Comparison of ENCODE assay signal across 8 mouse cellular contexts in genomic region chr4:57568268-57569068, GRCm38 (mm10). TPM values are rescaled to one million over a fixed set of nuclear protein-coding genes. Genes with fewer than 3 reads are reported as not detected.
DNase-seq lines count a peak whose midpoint lies in the region; ATAC-seq lines count a peak whose summit lies in the region.

No protein-coding gene starts in this region.

- peak overlapping the region; percentile 88 for H3K4me2 ChIP-seq in forebrain, embryonic 16.5 days (ENCODE audit: low read length)
- peak overlapping the region; percentile 61 for H3K4me2 ChIP-seq in liver, embryonic 12.5 days

- H3K9ac ChIP-seq in forebrain, embryonic 16.5 days (replicated peaks; ENCODE audit: low read depth, low read length) = peak overlapping the region; percentile 76
- H3K9ac ChIP-seq in liver, embryonic 12.5 days = no peak overlapping the region

- peaks cover 12% of the 10 kb centered on the region for H3K4me1 ChIP-seq in forebrain, embryonic 16.5 days (replicated peaks; ENCODE audit: control insufficient read depth, insufficient read depth, low read length)
- no peaks in the 10 kb centered on the region for H3K4me1 ChIP-seq in liver, embryonic 12.5 days

- peak; percentile 58 for DNase-seq in adrenal gland, adult 2 months
- DNase-seq in adrenal gland, postnatal 25 days = no peak
- DNase-seq in 3134 (ENCODE audit: extremely low read depth, insufficient read length, low spot score) = peak; percentile 75
- no peak for DNase-seq in frontal cortex, postnatal 36 days (ENCODE audit: low spot score in 2 of 2)
- DNase-seq in thymus, postnatal 10 days (ENCODE audit: low spot score in 2 of 2) = no peak
- DNase-seq in thymus, postnatal 14 days = no peak

- 47% methylated on average over 19 of the region's 19 CpGs for WGBS in forebrain, embryonic 16.5 days
- 52% methylated on average over 19 of the region's 19 CpGs for WGBS in liver, embryonic 12.5 days (ENCODE audit: insufficient replicate concordance)

- peak overlapping the region; percentile 13; the same call in 1 of the 2 replicates for H3K27ac ChIP-seq in forebrain, embryonic 16.5 days (ENCODE audit: low read length)
- H3K27ac ChIP-seq in liver, embryonic 12.5 days = no peak overlapping the region

- H3K27me3 ChIP-seq in forebrain, embryonic 16.5 days (replicated peaks; ENCODE audit: control insufficient read depth, insufficient read depth, low read length) = peaks cover 4% of the 10 kb centered on the region; the same call in 1 of the 2 replicates
- H3K27me3 ChIP-seq in liver, embryonic 12.5 days (replicated peaks) = peaks cover 30% of the 10 kb centered on the region

- no peaks in the 10 kb centered on the region for H3K9me3 ChIP-seq in forebrain, embryonic 16.5 days (ENCODE audit: control insufficient read depth, low read length)
- no peaks in the 10 kb centered on the region for H3K9me3 ChIP-seq in liver, embryonic 12.5 days (replicated peaks)

- H3K4me3 ChIP-seq in forebrain, embryonic 16.5 days (replicated peaks; ENCODE audit: low read length) = peak overlapping the region; percentile 66
- H3K4me3 ChIP-seq in liver, embryonic 12.5 days = peak overlapping the region; percentile 44

- ATAC-seq in forebrain, embryonic 16.5 days = no peak; the same call in none of the 2 replicates
- ATAC-seq in liver, embryonic 12.5 days = no peak

- H3K36me3 ChIP-seq in forebrain, embryonic 16.5 days (ENCODE audit: control insufficient read depth, insufficient read depth) = no peaks in the 10 kb centered on the region
- H3K36me3 ChIP-seq in liver, embryonic 12.5 days = no peaks in the 10 kb centered on the region

RNA-seq across cellular contexts. Expression of gene Pakap, which starts 0.5 kb away (rescaled TPM):
- total RNA-seq in adrenal gland, adult 2 months (2021) = 10 to 100 TPM; 34.9 to 68.3 TPM
- polyA plus RNA-seq in adrenal gland, adult 2 months (2012; rRNA removed) = 6.0 and 8.9 TPM in 2 replicates
- total RNA-seq in adrenal gland, postnatal 25 days (2021) = 67.2 and 126 TPM in 2 replicates
- polyA plus RNA-seq in forebrain, embryonic 16.5 days (2015; fragmentation: Nextera tagmentation; extraction: Ambion mirVana) = 6.4 and 7.6 TPM in 2 replicates
- 1.9 and 2.1 TPM in 2 replicates for polyA plus RNA-seq in liver, embryonic 12.5 days (2016; fragmentation: Nextera tagmentation; extraction: Ambion mirVana)

Comparison
In these comparisons a context has a peak if more than half of its experiments do, and no peak if none do; other contexts are left out.
1. DNase-seq: peak in adrenal gland, adult 2 months (single experiment) and 3134 (single experiment); none in adrenal gland, postnatal 25 days (single experiment), frontal cortex, postnatal 36 days (0 of 2), thymus, postnatal 10 days (0 of 2) and thymus, postnatal 14 days (single experiment).